Mouse (Mus musculus): ENCODE measurements around the gene Kcnj4.

Gene Kcnj4

DNA sequence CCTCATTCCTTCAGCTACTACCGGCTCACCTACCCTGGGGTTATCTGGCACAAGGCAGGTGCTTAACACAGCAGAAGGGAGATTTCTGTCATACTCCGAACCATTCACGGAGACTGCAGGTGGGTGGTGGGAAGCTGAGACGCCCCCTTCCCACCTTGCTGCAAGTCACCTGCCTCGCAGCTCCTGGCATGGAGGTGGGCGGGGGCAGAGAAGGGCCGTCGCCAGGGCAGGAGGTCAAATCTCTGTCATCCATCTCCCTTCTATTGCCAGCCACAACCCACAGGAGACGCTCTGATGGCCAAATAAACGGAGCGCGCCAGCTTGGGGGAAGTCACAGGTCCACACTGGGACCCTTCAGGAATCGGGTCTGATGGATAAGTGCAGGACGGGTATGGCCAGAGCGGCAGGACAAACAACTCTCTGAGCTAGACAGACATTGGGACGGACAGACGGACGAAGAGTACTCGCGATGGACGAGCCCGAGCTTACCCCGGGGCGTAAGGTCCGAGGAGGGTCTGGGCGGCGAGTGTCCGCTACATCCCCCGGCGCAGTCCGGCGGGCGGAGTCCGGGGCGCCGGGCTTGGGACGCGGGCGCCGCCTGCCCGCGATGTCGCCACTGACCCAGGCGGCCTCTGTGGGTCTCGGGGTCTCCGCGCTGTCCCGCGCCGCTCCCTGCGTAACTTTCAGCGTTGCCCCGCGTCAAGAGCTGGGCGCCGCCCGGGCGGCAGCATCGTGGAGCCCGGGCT lies at the start of gene Kcnj4:
Gene Kcnj4, minus strand, starts transcription at position 535 of the 746 bp plus-strand sequence.
- no peak for DNase-seq (ENCODE audit: low read depth)

DNA sequence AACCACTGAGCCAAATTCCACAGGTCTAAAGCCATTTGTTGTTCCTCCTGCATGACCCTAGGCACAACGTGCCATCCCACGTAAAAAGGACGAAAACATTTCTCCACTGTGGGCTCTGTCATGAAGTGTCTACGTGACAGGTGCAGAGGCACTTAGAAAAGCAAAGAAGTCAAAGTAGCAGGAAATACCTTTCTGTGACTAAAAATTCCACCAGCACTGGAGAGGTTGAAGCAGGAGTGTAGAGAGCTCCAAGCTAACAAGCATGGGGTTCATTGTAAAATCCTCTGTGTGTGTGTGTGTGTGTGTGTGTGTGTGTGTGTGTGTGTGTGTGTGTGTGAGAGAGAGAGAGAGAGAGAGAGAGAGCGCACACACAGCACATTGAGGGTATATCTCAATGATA lies 47.5 kb upstream of the Kcnj4 start:
- DNase-seq (ENCODE audit: low read depth) = no peak

DNA sequence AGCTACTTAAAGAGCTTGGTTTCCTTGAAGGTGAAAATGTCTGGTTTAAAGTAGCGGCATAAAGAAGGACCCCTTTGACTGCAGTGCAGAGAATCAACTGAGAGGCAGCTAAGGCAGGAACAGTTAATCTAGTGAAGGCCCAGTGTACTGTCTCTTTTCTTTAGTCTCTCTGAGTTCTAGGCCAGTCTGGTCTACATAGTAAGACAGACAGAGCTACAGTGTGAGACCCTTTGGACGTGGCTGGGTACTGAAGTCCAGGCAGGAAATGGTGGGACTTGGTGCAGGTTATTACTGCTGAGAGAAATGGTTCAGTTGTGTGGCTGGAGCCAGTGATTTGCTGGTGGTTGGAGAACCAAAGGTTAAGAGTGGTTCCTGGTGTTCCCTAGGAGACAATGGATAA lies 43.2 kb upstream of the Kcnj4 start:
- DNase-seq (ENCODE audit: low read depth) = no peak

GRCm38 (mm10) chr15:79547289-79547820 lies 42.3 kb upstream of the Kcnj4 start:
- no peak for DNase-seq (ENCODE audit: low read depth)

DNA sequence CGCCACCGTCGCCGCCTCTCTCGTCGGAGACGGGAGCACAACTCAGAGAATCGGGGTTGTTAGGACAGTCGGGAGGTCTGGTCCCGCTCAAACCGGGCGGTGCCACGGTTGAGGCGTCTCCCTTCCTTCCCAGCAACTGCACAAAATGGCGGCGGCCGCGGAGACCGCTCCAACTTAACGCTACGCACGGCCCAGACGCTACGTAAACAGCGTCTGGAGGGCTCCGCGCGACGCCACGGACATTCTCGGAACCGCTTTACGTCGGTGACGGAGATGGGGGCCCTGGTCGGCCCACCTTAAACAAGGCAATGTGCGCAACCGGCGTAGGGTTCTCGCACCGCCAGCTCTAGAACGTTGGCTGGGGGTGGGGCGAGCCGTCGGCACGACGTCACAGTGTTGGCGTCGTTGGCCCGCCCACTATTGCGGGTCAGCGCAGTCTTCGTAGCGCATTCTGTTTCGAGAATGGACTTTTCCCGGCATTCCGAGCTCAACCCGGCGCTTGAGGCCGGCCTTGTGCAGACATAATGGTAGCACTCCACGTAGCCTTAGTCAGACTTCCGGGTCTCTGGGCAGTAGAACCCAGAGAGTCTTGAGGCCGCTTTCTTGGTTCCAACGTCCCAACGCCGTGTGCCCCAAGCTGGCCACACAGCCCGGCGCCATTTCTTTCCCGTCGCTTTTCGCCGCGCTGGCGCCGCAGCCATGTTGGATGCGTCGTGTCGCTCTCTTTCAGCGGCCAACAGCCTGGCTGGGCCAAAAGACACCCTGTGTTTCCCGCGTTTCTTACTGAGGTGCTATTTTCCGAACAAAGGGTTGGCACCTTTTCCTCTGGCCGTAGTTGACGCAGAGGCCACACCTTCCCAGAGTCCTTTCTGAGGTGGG lies 41.6 kb upstream of the Kcnj4 start, which contains the start of gene Ddx17:
Gene Ddx17, minus strand, starts transcription at position 332 of the 879 bp plus-strand sequence.
- DNase-seq (ENCODE audit: low read depth) = peak; percentile 94

- peak; percentile 31 for DNase-seq (ENCODE audit: low read depth)
These were observed 40.9 kb upstream of the Kcnj4 start for GRCm38 (mm10) chr15:79545921-79546399.

- no peak for DNase-seq (ENCODE audit: low read depth)
These were observed 40.5 kb upstream of the Kcnj4 start for GRCm38 (mm10) chr15:79545496-79545895.

GRCm38 (mm10) chr15:79543968-79544367 lies 38.9 kb upstream of the Kcnj4 start:
- DNase-seq (ENCODE audit: low read depth) = no peak

DNA sequence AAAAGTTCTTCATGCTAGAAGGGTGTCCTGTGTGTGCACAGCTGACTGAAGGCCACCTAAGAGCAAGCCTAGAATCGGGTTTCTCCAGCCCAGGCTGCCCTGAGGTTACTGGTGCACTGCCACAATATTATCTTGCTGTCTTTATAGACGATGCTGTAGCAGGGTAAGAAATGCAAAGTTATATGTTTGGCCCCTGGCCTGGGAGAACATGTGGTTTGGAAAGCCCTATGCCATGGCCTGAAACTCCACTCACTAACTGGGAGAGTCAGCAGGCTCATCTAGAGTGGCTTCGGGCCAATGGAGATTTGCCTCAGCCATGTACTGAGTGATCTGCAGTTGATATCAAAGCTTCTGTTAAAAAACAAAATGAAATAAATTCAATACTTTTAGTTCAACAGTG lies 28.8 kb upstream of the Kcnj4 start:
- no peak for DNase-seq (ENCODE audit: low read depth)

DNA sequence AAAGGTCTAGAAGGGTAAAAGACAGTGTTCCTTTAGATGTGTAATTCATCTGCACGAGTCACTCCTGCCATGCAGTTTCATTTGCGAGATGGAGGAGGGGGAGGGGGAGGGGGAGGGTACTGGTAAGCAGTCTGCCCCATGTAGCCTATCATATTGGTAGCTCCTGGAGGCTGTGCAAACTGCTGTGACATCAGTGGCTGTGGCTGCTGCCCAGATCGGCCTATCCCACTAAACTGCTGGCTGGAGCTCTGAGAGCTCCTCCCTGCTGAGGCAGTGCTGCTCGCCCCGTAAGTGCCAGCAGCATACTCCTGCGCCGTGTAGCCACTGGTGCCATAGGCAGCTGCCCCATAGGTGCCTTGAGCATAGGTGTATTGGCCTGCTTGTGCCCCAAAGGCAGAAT lies 24.9 kb upstream of the Kcnj4 start:
- no peak for DNase-seq (ENCODE audit: low read depth)

DNA sequence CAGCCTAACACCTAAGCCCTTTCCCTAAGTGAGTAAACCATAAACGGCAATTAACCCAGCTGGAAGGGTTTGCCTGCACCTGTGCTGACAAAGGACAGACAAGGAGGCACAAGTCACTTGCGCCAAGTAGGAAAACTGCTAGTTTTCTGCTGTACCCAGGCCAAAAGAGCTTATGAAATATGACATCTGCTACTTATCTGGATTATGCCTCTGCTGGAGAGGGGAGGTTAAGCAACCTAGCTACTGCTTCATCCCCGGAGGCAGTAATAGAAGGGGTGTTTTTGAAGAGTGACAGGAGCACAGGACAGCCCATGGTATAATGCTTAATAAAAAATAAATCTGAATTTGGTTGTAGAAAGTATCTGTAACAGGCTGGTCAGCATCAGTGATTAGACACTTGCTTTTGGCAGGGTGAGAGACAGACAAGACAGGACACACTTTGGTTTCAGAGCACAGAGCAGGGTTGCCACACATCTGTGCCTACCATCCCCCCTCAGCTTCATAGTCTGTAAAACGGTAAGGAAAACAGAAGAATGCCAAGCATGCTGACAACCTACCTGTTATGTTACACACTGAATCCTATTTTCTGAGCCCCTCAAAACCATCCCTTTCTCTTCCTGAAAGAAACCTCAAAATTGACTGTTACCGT lies 23.1 kb upstream of the Kcnj4 start:
- no peak for DNase-seq (ENCODE audit: low read depth)

GRCm38 (mm10) chr15:79527192-79527591 lies 22.2 kb upstream of the Kcnj4 start:
- no peak for DNase-seq (ENCODE audit: low read depth)

DNA sequence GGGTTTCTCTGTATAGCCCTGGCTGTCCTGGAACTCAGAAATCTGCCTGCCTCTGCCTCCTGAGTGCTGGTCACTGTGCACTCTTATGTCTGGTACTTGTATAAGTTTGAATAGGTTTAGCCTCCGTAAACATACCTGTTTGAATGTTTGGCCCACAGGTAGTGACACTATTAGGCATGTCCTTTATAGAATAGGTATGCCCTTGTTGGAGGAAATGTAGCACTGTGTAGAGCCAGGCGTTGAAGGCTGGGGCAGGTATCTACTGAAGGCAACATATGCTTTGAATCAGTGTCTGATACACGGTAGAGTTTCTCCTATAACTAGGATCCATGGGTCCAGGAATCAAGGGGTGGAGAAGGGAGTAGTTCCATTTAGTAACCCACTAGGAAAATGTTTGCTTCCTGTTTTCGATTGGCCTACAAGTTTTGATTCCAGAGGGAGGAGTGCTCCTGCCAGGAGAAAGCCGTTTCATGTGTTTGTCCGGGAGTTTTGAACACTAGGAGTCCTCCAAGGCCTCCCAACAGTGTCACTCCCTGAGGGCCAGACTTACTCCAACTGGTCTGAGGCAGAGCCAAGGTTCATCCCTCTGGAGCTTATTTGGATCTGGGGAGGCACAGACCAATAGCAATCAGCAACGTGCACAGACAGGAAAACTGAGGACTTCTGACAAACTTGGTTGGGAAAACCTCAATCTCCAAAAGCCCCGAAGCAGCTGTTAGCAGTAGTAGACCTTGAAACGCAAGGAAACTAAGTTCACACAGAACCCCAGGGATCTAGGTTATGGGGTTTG lies 21.1 kb upstream of the Kcnj4 start:
- no peak for DNase-seq (ENCODE audit: low read depth)

- no peak for DNase-seq (ENCODE audit: low read depth)
These were observed 20.5 kb upstream of the Kcnj4 start for GRCm38 (mm10) chr15:79525564-79525963.

- DNase-seq (ENCODE audit: low read depth) = no peak
These were observed 14.6 kb upstream of the Kcnj4 start for GRCm38 (mm10) chr15:79519400-79520220.

- DNase-seq (ENCODE audit: low read depth) = no peak
These were observed 13.5 kb upstream of the Kcnj4 start for GRCm38 (mm10) chr15:79518571-79518970.

- no peak for DNase-seq (ENCODE audit: low read depth)
These were observed 12.7 kb upstream of the Kcnj4 start for GRCm38 (mm10) chr15:79517710-79518109.

DNA sequence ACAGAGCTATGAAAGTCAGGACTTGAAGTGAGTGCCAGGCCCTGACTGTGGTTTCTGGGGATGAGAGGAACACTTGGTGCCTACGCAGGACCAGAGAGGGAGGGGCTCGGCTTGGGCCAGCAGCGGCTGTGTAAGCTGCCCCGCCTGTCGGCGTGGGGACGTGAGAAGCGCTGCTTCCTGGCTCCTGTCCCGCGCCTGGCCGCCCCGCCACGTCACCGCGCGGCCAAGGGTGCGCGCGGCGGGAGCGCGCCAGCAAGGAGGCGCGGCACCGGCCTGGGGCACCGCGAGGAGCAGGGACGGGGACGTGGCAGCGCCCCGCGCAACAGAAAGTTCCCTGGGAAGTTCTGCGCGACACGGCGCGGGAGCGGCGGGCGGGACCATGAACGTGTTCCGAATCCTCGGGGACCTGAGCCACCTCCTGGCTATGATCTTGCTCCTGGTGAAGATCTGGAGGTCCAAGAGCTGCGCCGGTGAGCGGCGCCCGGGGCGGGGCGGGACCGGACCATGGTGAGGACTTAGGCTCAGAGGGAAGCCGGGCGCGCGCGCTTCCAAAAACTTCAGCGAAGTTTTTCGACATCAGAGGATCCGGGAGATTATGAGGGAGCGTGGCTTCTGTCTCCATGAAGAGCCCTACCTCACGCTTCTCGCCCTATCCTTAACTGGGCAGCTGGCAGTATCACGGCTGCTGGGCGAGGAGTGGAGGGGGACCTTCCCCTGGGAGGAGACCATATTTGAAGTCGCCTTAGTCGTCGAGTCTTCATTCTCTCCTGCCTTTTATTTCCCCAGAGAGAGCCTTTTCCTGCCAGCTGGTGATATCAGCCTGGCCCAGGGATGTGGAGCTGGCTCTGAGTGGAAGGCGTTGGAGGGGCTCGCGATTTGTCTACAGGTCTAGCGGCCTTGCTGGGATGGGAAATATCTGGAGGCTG lies 11.4 kb upstream of the Kcnj4 start, which contains the start of gene Kdelr3:
Gene Kdelr3, plus strand, starts transcription at position 241 of the 926 bp plus-strand sequence.
- no peak for DNase-seq (ENCODE audit: low read depth)

DNA sequence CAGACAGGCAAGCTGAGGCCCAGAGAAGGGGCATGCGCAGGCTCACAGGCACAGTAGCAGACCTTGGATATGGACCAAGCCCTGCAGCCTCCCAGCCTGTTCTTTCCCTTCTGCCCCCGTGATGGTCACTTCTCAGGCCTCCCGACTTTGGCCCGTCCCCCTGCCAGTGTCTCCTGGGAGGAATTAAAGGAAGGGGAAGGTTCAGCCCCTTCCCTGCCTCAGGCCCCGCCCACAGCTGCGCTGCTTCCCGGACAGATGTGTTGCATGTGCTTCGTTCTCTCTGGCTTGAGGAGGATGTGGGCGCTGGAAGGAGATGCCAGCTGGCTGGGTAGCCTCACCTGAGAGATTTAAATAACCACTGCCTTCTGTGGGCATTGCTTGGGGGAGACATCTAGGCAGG lies 8.9 kb upstream of the Kcnj4 start:
- DNase-seq (ENCODE audit: low read depth) = no peak

All from c-Kit-positive CD71-negative TER-119-negative erythroid progenitor cells, embryonic 14.5 days (primary cell).